Mouse (Mus musculus) heart, postnatal 10 days (tissue): Measurements from ENCODE around the gene Mx1. TPM values are rescaled to one million over a fixed set of nuclear protein-coding genes. Genes with fewer than 3 reads are reported as not detected.
A peak's percentile ranks its signal among the peaks of the same experiment; 100 is the strongest.

Experiments
- DNase-seq, 2 experiments: peaks; one replicate each; pipeline ENCODE4 v3.0.0; 2021
- intact Hi-C: fragments of 180-260 bp; cut with DNase I; formaldehyde crosslinking; loops from one replicate; pipeline ENCODE4 v1.15.1; 2025
- total RNA-seq, 2 experiments: library from RNA; stranded (reverse); gene quantifications; 2 replicates each; pipeline ENCODE4 v1.2.3; 2021

Mx1 gene
- total RNA-seq, 2 experiments from 2014 or later = 0.53 to 1.5 TPM

- intact Hi-C loops = no loop called here
- no peak for DNase-seq
Measured at GRCm38 (mm10) chr16:97459831-97460230, 2.9 kb downstream of the Mx1 start.

GRCm38 (mm10) chr16:97447386-97447785 is 15.3 kb downstream of the Mx1 start:
- intact Hi-C loops = loop anchor here (10.0 kb wide), 1 partner anchor 133 kb away; no protein-coding TSS in a partner anchor
- DNase-seq = no peak

GRCm38 (mm10) chr16:97443670-97444263 is 18.9 kb downstream of the Mx1 start:
- DNase-seq = peak; percentile 61 to 73

GRCm38 (mm10) chr16:97441967-97442366 is 20.7 kb downstream of the Mx1 start:
- intact Hi-C loops = loop anchor here (2.0 to 10.0 kb wide), 3 partner anchors 127 to 151 kb away; no protein-coding TSS in a partner anchor
- DNase-seq = no peak

More at GRCm38 (mm10) chr16:97443670-97444263, 18.9 kb downstream of the Mx1 start:
- intact Hi-C loops = loop anchor here (2.0 to 10.0 kb wide), 2 partner anchors 125 to 129 kb away; no protein-coding TSS in a partner anchor

- intact Hi-C loops = no loop called here
- no peak for DNase-seq
Measured at GRCm38 (mm10) chr16:97438191-97438590, 24.5 kb downstream of the Mx1 start.

- DNase-seq = no peak
- intact Hi-C loops = no loop called here
Measured at GRCm38 (mm10) chr16:97437448-97438056, 25.2 kb downstream of the Mx1 start.

- intact Hi-C loops = no loop called here
- no peak for DNase-seq
Measured at GRCm38 (mm10) chr16:97434206-97434605, 28.5 kb downstream of the Mx1 start.

GRCm38 (mm10) chr16:97431328-97431727 is 31.4 kb downstream of the Mx1 start:
- DNase-seq = peak; percentile 56 to 67
- intact Hi-C loops = no loop called here

GRCm38 (mm10) chr16:97430091-97430490 is 32.6 kb downstream of the Mx1 start:
- intact Hi-C loops = no loop called here
- no peak for DNase-seq

- DNase-seq = no peak
- intact Hi-C loops = no loop called here
Measured at GRCm38 (mm10) chr16:97428026-97428425, 34.7 kb downstream of the Mx1 start.

GRCm38 (mm10) chr16:97423627-97424026 is 39.1 kb downstream of the Mx1 start:
- intact Hi-C loops = no loop called here

GRCm38 (mm10) chr16:97421671-97422070 is 41.0 kb downstream of the Mx1 start:
- intact Hi-C loops = no loop called here
- no peak for DNase-seq

More at GRCm38 (mm10) chr16:97423627-97424026, 39.1 kb downstream of the Mx1 start:
- DNase-seq = no peak

- no peak for DNase-seq
- intact Hi-C loops = loop anchor here (1.0 kb wide), 1 partner anchor 106 kb away; no protein-coding TSS in a partner anchor
Measured at GRCm38 (mm10) chr16:97418749-97419453, 43.8 kb downstream of the Mx1 start.

- DNase-seq = peak; percentile 70 to 76
- intact Hi-C loops = loop anchor here (1.0 to 2.0 kb wide), 2 partner anchors 61 to 105 kb away; partner anchors contain the start of gene Bace2
Measured at GRCm38 (mm10) chr16:97417896-97418542, 44.7 kb downstream of the Mx1 start.

GRCm38 (mm10) chr16:97405476-97406012 is 57.2 kb downstream of the Mx1 start:
- intact Hi-C loops = no loop called here
- no peak for DNase-seq

- DNase-seq = no peak
- intact Hi-C loops = no loop called here
Measured at GRCm38 (mm10) chr16:97402213-97402785, 60.4 kb downstream of the Mx1 start.

- no peak for DNase-seq
- intact Hi-C loops = no loop called here
Measured at GRCm38 (mm10) chr16:97401741-97402140, 61.0 kb downstream of the Mx1 start.

GRCm38 (mm10) chr16:97399991-97400390 is 62.7 kb downstream of the Mx1 start:
- DNase-seq = no peak
- intact Hi-C loops = no loop called here

GRCm38 (mm10) chr16:97397945-97398531 is 64.7 kb downstream of the Mx1 start:
- intact Hi-C loops = no loop called here
- DNase-seq = no peak
